Mouse (Mus musculus) kidney, adult 2 months (tissue): Measurements from ENCODE around the gene Osbpl2.

Experiments used
- CTCF ChIP-seq: fragments of 200-500 bp; conservative IDR thresholded peaks from 2 replicates; pipeline ENCODE4 v1.5.1; 2011; ENCODE audit warnings: low read depth, mild to moderate bottlenecking, control low read depth, low read length, moderate library complexity, mixed read lengths; ENCODE audit not compliant: insufficient read depth, insufficient read length
- POLR2A ChIP-seq: fragments of 200-500 bp; IDR thresholded peaks from one replicate; pipeline ENCODE4 v1.6.1; 2011; ENCODE audit warnings: low read depth, low read length, control low read depth

DNA sequence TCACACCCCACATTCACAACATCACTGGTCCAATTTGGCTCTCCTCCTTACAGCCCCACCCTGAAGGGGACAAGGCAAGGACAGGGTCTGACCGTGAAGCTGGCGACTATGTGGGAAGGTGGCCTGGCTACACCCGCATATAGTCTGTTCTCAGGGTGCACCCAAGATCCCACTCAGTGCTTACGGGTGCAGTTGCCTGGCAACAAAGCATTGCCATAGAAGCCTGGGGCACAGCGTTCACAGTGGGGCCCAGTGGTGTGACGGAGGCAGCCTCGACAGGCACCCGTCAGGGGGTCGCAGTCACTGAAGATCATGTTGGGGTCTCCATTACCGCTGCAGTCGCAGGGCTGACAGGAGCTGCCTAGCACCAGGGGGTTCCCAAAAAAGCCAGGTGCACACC is 68.3 kb downstream of the Osbpl2 start:
- no peak for TF ChIP-seq CTCF
- TF ChIP-seq POLR2A, result no peak
